Mouse (Mus musculus) heart, postnatal 0 days (tissue): ENCODE results near the gene Taf10.

Experiments
- CTCF ChIP-seq: IDR thresholded peaks from 2 replicates; pipeline ENCODE4 v1.5.1; 2016; ENCODE audit warnings: antibody characterized with exemption, control low read depth, low read depth
- EP300 ChIP-seq: IDR thresholded peaks from 2 replicates; pipeline ENCODE4 v1.6.1; 2016; ENCODE audit warnings: antibody characterized with exemption, low read depth

GRCm38 (mm10) chr7:105752716-105753115 is 8.6 kb upstream of the Taf10 start:
- TF ChIP-seq CTCF = no peak
- TF ChIP-seq EP300 = no peak
